8 mouse cellular contexts compared by ENCODE assay signal in the genomic region with DNA sequence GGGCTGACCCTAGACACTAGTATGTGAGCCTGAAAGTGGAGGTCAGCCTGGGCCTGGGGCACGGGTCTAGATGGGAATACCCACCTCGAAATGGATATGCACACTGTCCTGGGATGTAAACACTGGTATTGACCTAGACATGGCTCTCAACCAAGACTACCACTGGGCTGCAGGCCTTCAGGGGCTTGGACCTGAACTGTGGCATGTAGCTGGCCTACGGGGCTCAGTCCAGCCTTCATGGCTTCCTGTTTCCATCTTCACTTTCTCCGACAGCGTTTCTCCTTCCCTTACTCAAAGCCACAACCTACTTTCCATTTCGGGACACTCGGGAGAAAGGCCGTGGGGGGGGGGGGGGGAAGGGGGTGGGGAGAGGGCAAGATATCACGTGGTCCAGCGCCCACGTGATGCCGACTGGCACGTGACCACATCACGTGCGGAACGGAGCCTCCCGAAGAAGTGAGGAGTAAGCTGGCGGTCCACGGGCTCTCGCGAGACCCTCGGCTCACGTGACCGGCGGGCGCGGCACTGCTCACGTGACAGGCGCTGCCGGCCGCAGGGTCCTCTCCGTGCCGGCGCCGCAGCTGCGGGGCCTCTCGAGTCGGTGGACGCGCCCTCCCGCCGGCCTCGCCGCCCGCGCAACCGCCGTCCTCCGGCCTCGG. TPM values are rescaled to one million over a fixed set of nuclear protein-coding genes. Genes with fewer than 3 reads are reported as not detected.
DNase-seq lines count a peak whose midpoint lies in the region; ATAC-seq lines count a peak whose summit lies in the region.

A gene (plus strand): TSS at position 444 of the 659 bp plus-strand sequence.

- H3K27me3 ChIP-seq in lung, embryonic 16.5 days (ENCODE audit: control insufficient read depth, insufficient read depth, low read depth, low read length): no peaks in the 10 kb centered on the region

- peak within 1 kb of the TSS; percentile 73 for H3K4me3 ChIP-seq in lung, embryonic 16.5 days (ENCODE audit: low read length)

- WGBS in lung, embryonic 16.5 days: under 1% methylated on average over 46 of the region's 50 CpGs

- H3K9me3 ChIP-seq in lung, embryonic 16.5 days (ENCODE audit: control insufficient read depth, low read length): no peaks in the 10 kb centered on the region

- peak; percentile 72 to 73 for ATAC-seq in hematopoietic stem cell, adult 5-6 weeks (replicated peaks in 1 of 2; ENCODE audit: insufficient read depth in 1 of 2, low FRiP score in 2 of 2, low TSS enrichment in 1 of 2, low read depth in 1 of 2, poor library complexity in 2 of 2, severe bottlenecking in 2 of 2)
- peak; percentile 99 for ATAC-seq in lung, embryonic 16.5 days (ENCODE audit: low read depth)

- DNase-seq in MEL-GATA-1-ER (ENCODE audit: extremely low read depth, low read depth): peak; percentile 94
- DNase-seq in cerebellum, adult 8-10 months: peak; percentile 98
- peak; percentile 100 for DNase-seq in forelimb bud, embryonic 11.5 days (ENCODE audit: low read depth, low spot score)
- DNase-seq in layer of hippocampus, adult 9-10 months (ENCODE audit: low spot score): peak; percentile 96
- peak; percentile 99 for DNase-seq in ovary, postnatal 10 days (ENCODE audit: low spot score)
- peak; percentile 96 for DNase-seq in thymus, postnatal 10 days (ENCODE audit: low spot score in 2 of 2)

- H3K4me2 ChIP-seq in lung, embryonic 16.5 days (ENCODE audit: low read depth, low read length): peak within 1 kb of the TSS; percentile 82

- H3K27ac ChIP-seq in lung, embryonic 16.5 days (ENCODE audit: low read length): peak within 1 kb of the TSS; percentile 37

- H3K4me1 ChIP-seq in lung, embryonic 16.5 days (replicated peaks; ENCODE audit: control insufficient read depth, insufficient read depth, low read length): peaks cover 10% of the 10 kb centered on the region

- H3K9ac ChIP-seq in lung, embryonic 16.5 days (ENCODE audit: low read length): peak within 1 kb of the TSS; percentile 90

- H3K36me3 ChIP-seq in lung, embryonic 16.5 days (ENCODE audit: control insufficient read depth, insufficient read depth, low read length): no peaks in the 10 kb centered on the region

RNA-seq across cellular contexts. Expression of the gene that starts here (rescaled TPM):
- total RNA-seq in hematopoietic stem cell, adult 5-6 weeks (2017): 138 and 151 TPM in 2 replicates
- 303 and 324 TPM in 2 replicates for polyA plus RNA-seq in lung, embryonic 16.5 days (2015; fragmentation: Nextera tagmentation; extraction: Ambion mirVana)

Comparison
In these comparisons a context has a peak if more than half of its experiments do, and no peak if none do; other contexts are left out.
1. Peak in every context shown above with its lines: DNase-seq, ATAC-seq, H3K4me3 ChIP-seq and H3K27ac ChIP-seq.